Mouse (Mus musculus) bone marrow, adult 2 months (tissue): ENCODE measurements around the gene Heatr5a. TPM values are rescaled to one million over a fixed set of nuclear protein-coding genes. Genes with fewer than 3 reads are reported as not detected.

ENCODE experiments used
- H3K27ac ChIP-seq: fragments of 200-500 bp; 2 replicates; pipeline ENCODE4 v1.5.1; 2012; ENCODE audit warnings: low read depth, mild to moderate bottlenecking, control low read depth, inconsistent platforms, low read length; ENCODE audit not compliant: control insufficient read depth, poor library complexity, insufficient read depth
- H3K4me1 ChIP-seq: fragments of 200-500 bp; 2 replicates; pipeline ENCODE4 v1.6.1; 2011; ENCODE audit warnings: low read length; ENCODE audit not compliant: control insufficient read depth, insufficient read depth
- H3K4me3 ChIP-seq: fragments of 200-500 bp; replicated peaks from 2 replicates; pipeline ENCODE3; 2011; ENCODE audit warnings: mild to moderate bottlenecking, low read depth, low read length, control low read depth; ENCODE audit not compliant: control insufficient read depth
- CTCF ChIP-seq: fragments of 200-500 bp; IDR thresholded peaks from 2 replicates; pipeline ENCODE4 v1.5.1; 2011; ENCODE audit warnings: low read length, control low read depth; ENCODE audit not compliant: control insufficient read depth, insufficient read depth
- POLR2A ChIP-seq: fragments of 200-500 bp; IDR thresholded peaks from 2 replicates; pipeline ENCODE4 v1.6.1; 2011; ENCODE audit warnings: low read depth, mild to moderate bottlenecking, control low read depth, low read length, borderline replicate concordance; ENCODE audit not compliant: control insufficient read depth
- WGBS: fragments of 180-500 bp; shearing (Covaris S2); methylation state at CpG from one replicate; pipeline ENCODE4 v1.1.7; 2018; 5-methylcytosine and 5-hydroxymethylcytosine counted together
- polyA plus RNA-seq: library from polyadenylated mRNA; stranded (reverse); fragments of >200 nt; gene quantifications from 2 replicates; pipeline ENCODE4 v1.2.4, GENCODE M21; 2011; ENCODE audit warnings: low replicate concordance; ENCODE audit not compliant: missing spikeins, insufficient read depth, insufficient read length

Gene Heatr5a
- polyA plus RNA-seq, 1 experiment: 20.5 TPM

DNA sequence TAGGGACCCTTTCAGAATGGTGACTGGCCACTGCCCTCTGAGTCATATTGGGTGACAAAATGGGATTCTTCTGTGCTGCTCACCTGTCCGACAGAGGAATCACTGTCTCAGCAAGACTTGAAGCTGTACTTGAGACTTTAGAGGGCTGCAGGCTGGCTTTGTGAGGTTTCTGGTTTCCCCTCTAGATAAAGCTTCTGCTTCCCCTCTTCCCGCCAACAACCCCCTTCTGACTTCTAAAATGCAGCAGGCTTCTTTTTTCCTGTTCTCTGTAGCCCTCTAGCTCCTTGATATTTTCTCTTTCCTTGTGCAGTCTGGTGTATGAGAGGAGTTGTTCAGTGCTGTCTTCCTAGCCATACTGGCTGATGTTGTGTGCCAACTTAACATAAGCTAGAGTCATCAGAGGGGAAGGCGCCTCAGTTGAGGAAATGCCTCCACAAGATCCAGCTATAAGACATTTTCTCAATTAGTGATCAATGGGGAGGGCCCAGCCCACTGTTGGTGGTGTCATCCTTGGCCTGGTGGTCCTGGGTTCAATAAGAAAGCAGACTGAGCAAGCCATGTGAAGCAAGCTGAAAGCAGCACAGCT lies 14.1 kb upstream of the Heatr5a start:
- no peak overlapping the region for H3K27ac ChIP-seq
- H3K4me1 ChIP-seq: no peaks in the 10 kb centered on the region
- TF ChIP-seq CTCF: no peak
- TF ChIP-seq POLR2A: no peak
- whole genome bisulfite sequencing: 26% methylated on average over 3 of the region's 3 CpGs
- H3K4me3 ChIP-seq: no peak overlapping the region

- TF ChIP-seq POLR2A (no peak), CTCF (no peak)
- no peak overlapping the region for H3K4me3 ChIP-seq
- whole genome bisulfite sequencing: 85% methylated on average over 1 of the region's 1 CpGs
- H3K27ac ChIP-seq: no peak overlapping the region
- no peaks in the 10 kb centered on the region for H3K4me1 ChIP-seq
These were observed 12.5 kb upstream of the Heatr5a start for GRCm38 (mm10) chr12:51983625-51984024.

DNA sequence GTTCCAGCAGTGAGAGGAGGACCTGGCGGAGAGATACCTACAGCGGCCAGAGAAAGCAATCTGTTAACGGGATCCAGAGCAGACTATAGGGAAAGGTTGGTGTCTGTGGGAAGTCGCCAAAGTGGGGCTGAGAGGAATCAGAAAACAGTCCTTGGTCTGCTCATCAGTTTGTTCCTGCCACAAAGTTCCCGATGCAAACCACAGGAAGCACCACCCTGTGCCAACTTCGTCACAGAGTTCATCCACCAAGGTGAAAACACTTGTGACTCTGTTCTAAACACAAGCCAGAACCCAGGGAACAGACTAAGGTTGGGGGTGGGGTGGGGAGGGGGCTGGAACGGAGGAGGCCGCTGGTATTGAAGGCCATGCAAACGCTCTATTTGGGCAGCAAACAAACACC lies 5.4 kb upstream of the Heatr5a start:
- no peaks in the 10 kb centered on the region; the same call in 1 of the 2 replicates for H3K4me1 ChIP-seq
- no peak overlapping the region for H3K4me3 ChIP-seq
- H3K27ac ChIP-seq: no peak overlapping the region
- TF ChIP-seq CTCF: no peak
- TF ChIP-seq POLR2A: no peak
- 33% methylated on average over 9 of the region's 9 CpGs for WGBS

DNA sequence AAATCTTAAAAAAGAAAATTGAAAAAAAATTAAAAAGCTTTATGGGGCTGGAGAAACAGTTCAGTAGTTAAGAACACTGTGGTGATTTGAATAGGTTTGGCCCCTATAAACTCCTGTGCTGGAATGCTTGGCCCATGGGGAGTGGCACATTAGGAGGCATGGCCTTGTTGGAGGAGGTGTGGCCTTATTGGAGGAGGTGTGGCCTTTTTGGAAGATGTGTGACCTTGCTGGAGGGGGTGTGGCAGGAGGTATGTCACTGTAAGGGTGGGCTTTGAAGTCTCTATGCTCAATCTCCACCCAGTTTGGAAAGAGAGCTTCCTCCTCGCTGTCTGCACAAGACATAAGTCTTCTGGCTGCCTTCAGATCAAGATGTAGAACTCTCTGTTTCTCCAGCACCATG lies 3.3 kb upstream of the Heatr5a start:
- Histone ChIP-seq H3K27ac (no peak overlapping the region), H3K4me1 (no peaks in the 10 kb centered on the region; the same call in 1 of the 2 replicates), H3K4me3 (no peak overlapping the region)
- WGBS: 81% methylated on average over 1 of the region's 1 CpGs
- no peak for TF ChIP-seq POLR2A
- TF ChIP-seq CTCF: no peak

DNA sequence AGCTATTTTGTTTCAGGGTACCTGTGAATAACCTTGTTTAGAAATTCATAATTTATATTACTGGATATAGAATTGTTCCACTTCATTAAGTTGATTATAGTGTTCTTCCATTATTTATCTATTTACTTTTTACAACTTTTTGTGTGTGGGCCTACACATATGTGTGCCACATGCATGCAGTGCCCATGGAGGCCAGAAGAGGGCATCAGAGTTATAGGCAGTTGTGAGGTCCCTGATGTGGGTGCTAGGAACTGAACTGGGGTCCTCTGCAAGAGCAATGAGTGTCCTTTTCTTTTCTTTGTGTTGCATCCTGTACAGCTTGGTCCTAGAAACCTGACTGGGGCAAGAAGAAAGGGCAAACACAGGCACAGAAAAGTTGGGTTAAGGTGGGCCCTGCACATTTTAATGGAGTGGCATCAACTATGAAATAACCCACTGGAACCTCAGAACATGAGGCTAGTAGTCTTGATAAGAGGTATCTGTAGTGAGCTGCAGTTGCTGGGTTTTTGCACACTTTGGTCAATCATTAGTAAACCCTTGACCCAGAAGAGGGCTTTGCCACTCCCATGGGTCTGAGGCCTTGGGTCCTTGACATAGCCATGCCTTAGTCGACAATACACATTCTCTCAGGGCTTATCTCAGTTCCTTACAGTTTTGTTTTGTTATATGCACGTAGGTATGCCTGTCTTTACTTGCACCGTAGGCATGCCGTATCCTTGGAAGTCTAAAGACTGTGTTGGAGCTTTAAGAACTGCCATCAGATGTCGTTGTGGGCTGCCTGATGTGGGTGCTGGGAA lies 1.3 kb upstream of the Heatr5a start:
- H3K27ac ChIP-seq: no peak overlapping the region
- H3K4me3 ChIP-seq: no peak overlapping the region
- TF ChIP-seq POLR2A: no peak
- no peak; the same call in 1 of the 2 replicates for TF ChIP-seq CTCF
- WGBS: 92% methylated on average over 5 of the region's 5 CpGs
- no peaks in the 10 kb centered on the region; the same call in 1 of the 2 replicates for H3K4me1 ChIP-seq

- Histone ChIP-seq H3K27ac (peak overlapping the region; percentile 94), H3K4me3 (peak overlapping the region; percentile 92), H3K4me1 (no peaks in the 10 kb centered on the region; the same call in 1 of the 2 replicates)
- WGBS: 2% methylated on average over 34 of the region's 35 CpGs
- TF ChIP-seq CTCF (no peak), POLR2A (no peak)
These were observed 610 bp downstream of the Heatr5a start for GRCm38 (mm10) chr12:51970352-51971069.

DNA sequence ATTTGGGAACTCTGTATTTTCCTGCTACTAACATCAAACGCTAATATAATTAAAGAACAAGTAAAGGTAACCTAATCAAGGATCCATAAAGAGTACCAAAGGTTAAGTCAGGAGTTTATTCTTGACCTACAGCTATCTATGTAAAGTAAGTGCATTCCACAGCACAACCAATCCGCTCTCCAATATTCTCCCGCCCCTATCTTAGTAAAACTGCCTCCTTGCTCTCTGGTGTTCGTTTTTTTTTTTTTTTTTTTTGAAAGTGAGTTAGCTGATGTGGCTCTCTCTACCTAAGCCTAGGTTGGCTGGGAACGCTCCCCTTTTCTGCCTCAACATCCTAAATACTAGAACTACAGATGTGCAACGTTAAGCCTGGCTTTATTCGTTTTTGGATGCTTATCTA lies 1.2 kb downstream of the Heatr5a start:
- Histone ChIP-seq H3K27ac (no peak overlapping the region), H3K4me1 (no peaks in the 10 kb centered on the region; the same call in 1 of the 2 replicates), H3K4me3 (peak overlapping the region; percentile 57)
- no peak for TF ChIP-seq CTCF
- no peak for TF ChIP-seq POLR2A
- WGBS: 5% methylated on average over 7 of the region's 7 CpGs

GRCm38 (mm10) chr12:51969092-51969491 lies 2.0 kb downstream of the Heatr5a start:
- Histone ChIP-seq H3K27ac (no peak overlapping the region), H3K4me3 (no peak overlapping the region), H3K4me1 (no peaks in the 10 kb centered on the region; the same call in 1 of the 2 replicates)
- TF ChIP-seq CTCF: no peak
- no peak for TF ChIP-seq POLR2A
- 55% methylated on average over 2 of the region's 2 CpGs for WGBS

- TF ChIP-seq CTCF: no peak
- no peak for TF ChIP-seq POLR2A
- H3K27ac ChIP-seq: no peak overlapping the region
These were observed 3.1 kb downstream of the Heatr5a start for GRCm38 (mm10) chr12:51967915-51968595.

More at GRCm38 (mm10) chr12:51967915-51968595, 3.1 kb downstream of the Heatr5a start:
- Histone ChIP-seq H3K4me1 (no peaks in the 10 kb centered on the region; the same call in 1 of the 2 replicates), H3K4me3 (no peak overlapping the region)
- WGBS: 49% methylated on average over 9 of the region's 9 CpGs
